Mouse (Mus musculus): ENCODE results near the gene Ptbp1.

Gene Ptbp1

GRCm38 (mm10) chr10:79858416-79859074 lies 4.3 kb downstream of the Ptbp1 start:
- DNase-seq (ENCODE audit: low spot score in 2 of 2) = no peak

- DNase-seq (ENCODE audit: low spot score in 2 of 2) = no peak
Measured at GRCm38 (mm10) chr10:79859116-79859515, 4.9 kb downstream of the Ptbp1 start.

GRCm38 (mm10) chr10:79860079-79860911 lies 6.1 kb downstream of the Ptbp1 start:
- DNase-seq (ENCODE audit: low spot score in 2 of 2) = no peak

GRCm38 (mm10) chr10:79861230-79862048 lies 7.2 kb downstream of the Ptbp1 start:
- no peak for DNase-seq (ENCODE audit: low spot score in 2 of 2)

GRCm38 (mm10) chr10:79862049-79862788 lies 8.0 kb downstream of the Ptbp1 start:
- DNase-seq (ENCODE audit: low spot score in 2 of 2) = no peak

GRCm38 (mm10) chr10:79862925-79863324 lies 8.7 kb downstream of the Ptbp1 start:
- DNase-seq (ENCODE audit: low spot score in 2 of 2) = no peak

GRCm38 (mm10) chr10:79864351-79865188 lies 10.3 kb downstream of the Ptbp1 start:
- DNase-seq (ENCODE audit: low spot score in 2 of 2) = no peak

GRCm38 (mm10) chr10:79865189-79865601 lies 11.0 kb downstream of the Ptbp1 start:
- no peak for DNase-seq (ENCODE audit: low spot score in 2 of 2)

- DNase-seq (ENCODE audit: low spot score in 2 of 2) = no peak
Measured at GRCm38 (mm10) chr10:79865801-79866295, 11.6 kb downstream of the Ptbp1 start.

GRCm38 (mm10) chr10:79866601-79867000 lies 12.4 kb downstream of the Ptbp1 start:
- DNase-seq (ENCODE audit: low spot score in 2 of 2) = no peak

- DNase-seq (ENCODE audit: low spot score in 2 of 2) = no peak
Measured at GRCm38 (mm10) chr10:79871845-79872244, 17.6 kb downstream of the Ptbp1 start.

- no peak for DNase-seq (ENCODE audit: low spot score in 2 of 2)
Measured at GRCm38 (mm10) chr10:79872862-79873261, 18.6 kb downstream of the Ptbp1 start.

GRCm38 (mm10) chr10:79873313-79873712 lies 19.1 kb downstream of the Ptbp1 start:
- DNase-seq (ENCODE audit: low spot score in 2 of 2) = no peak

GRCm38 (mm10) chr10:79873715-79874289 lies 19.6 kb downstream of the Ptbp1 start:
- no peak for DNase-seq (ENCODE audit: low spot score in 2 of 2)

GRCm38 (mm10) chr10:79874290-79874862 lies 20.1 kb downstream of the Ptbp1 start, which contains the start of the genes Prtn3 and Plppr3:
Gene Prtn3, plus strand, starts transcription at chr10:79874476.
Gene Plppr3, minus strand, starts transcription at chr10:79874634.
- DNase-seq (ENCODE audit: low spot score in 2 of 2) = no peak

GRCm38 (mm10) chr10:79877174-79877573 lies 22.9 kb downstream of the Ptbp1 start:
- no peak for DNase-seq (ENCODE audit: low spot score in 2 of 2)

GRCm38 (mm10) chr10:79877757-79878156 lies 23.5 kb downstream of the Ptbp1 start:
- DNase-seq (ENCODE audit: low spot score in 2 of 2) = no peak

GRCm38 (mm10) chr10:79879527-79879926 lies 25.3 kb downstream of the Ptbp1 start:
- DNase-seq (ENCODE audit: low spot score in 2 of 2) = no peak

GRCm38 (mm10) chr10:79880721-79881120 lies 26.5 kb downstream of the Ptbp1 start:
- no peak for DNase-seq (ENCODE audit: low spot score in 2 of 2)

- DNase-seq (ENCODE audit: low spot score in 2 of 2) = no peak
Measured at GRCm38 (mm10) chr10:79881981-79882380, 27.8 kb downstream of the Ptbp1 start.
